Mouse (Mus musculus): Measurements from ENCODE around the gene Tcap.
"Not testable (repeated sequence)": the region's sequence is repeated elsewhere in the genome, so short reads cannot be mapped to it uniquely, and the experiment has no call there.

The Tcap gene

DNA sequence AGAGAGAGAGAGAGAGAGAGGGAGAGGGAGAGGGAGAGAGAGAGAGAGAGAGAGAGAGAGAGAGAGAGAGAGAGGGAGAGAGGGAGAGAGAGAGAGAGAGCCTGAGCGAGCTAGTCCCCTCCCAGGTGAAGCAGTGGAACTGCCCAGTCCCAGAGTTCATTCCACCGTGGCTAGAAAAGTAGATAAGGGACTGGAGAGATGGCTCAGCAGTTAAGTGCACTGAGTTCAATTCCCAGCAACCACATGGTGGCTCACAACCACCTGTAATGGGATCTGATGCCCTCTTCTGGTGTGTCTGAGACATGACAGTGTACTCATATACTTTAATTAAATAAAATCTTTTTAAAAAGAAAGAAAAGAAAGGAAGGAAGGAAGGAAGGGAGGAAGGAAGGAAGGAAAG is 1.2 kb upstream of the Tcap start:
- DNase-seq (ENCODE audit: low spot score), result not testable (repeated sequence)

DNA sequence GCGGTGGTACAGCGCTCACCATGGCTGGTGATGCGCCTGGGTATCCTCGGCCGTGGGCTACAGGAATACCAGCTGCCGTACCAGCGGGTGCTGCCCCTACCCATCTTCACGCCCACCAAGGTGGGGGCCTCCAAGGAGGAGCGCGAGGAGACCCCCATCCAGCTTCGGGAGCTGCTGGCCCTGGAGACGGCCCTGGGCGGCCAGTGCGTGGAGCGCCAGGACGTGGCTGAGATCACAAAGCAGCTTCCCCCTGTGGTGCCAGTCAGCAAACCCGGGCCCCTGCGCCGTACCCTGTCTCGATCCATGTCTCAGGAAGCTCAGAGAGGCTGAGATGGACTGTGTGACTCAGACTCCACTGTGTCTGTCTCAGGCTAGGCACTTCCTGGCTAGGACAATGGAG is 605 bp downstream of the Tcap start:
- no peak for DNase-seq (ENCODE audit: low spot score)

DNA sequence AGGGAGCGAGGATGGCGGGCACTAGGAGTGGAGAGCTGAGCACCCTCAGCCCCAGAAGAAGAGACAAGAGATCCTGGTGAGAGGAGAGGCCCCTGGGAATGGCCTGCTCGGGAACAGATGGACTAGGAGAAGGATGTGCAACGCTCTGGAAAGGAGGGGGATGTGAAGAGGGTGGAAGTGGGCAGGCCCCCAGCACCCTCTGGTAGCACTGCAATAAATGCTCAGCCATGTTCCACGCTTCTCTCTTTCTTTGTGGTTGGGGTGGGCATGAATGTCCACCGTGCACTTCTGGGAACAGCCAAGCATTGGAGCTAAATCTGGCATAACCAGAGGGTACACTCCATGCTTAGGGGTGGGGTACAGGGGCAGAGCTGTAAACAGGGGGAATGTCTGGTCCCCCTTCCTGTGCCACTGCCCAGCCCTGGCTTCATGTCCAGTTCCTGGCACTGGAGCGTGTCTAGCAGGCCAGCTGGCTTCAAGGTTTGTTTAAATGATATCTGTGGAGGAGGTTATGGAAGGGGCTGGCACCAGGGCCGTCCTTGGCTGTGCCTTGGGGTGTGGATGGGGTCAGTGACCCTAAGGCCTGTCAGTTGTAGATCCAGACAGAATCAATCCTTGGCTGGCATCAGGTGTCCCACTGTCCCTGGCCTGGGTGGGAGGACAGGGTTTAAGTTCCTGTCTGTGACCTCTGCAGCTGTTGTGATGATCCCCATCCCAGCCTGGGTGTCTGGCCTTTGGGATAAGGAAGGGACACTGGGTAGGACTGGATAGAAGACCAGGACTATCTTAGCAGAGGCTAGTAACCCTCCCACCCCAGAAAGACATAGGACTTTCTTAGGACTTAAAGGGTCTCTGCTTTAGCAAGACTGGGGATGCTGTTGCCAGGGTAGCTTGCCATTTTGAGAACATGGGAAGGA is 1.4 kb downstream of the Tcap start:
- no peak for DNase-seq (ENCODE audit: low spot score)

DNA sequence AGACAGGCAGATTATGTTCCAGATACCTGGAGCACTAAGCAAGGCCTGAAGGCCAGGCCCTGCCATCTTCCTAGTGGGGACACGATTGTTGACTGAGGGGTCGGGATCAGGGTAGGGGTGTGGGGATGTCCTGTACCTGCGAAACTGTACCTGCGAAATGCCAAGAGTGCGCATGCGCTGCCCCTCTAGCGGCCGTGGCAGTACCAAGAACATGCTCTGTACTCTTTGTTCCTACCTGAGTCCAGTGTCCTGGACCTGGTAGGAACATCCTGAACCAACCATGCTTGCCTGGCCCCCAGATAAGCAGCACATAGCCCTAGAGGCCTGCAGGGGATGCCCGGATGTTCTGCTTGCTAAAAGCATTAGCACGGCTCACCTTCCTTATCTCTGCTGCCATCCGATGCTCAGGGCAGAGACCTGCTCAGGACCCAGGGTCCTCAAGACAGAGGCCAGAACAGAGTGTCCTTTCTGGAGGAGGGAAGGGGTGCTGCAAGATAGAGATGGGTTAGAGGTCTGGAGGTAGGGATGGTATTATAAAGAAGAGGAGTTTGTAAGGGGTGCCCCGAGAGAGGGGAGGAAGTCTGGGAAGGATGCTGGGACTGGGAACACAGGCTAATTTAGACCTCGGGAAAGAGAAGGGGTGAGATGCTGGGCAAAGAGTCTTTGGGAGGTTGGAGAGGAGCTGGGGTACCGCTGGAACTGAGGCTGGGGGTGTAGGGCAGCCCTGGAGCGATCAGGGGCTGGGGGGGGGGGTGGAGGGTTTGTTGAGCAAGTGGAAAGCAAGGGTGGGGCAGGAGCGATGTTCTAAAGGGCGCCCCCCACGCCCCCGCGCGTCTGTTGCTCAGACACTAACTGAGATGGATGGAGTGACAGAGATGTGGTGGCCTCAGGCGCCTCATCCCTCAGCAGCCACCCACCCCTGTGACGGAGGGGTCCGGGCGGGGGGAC is 2.3 kb downstream of the Tcap start, which contains the start of gene Pnmt:
Gene Pnmt, plus strand, starts transcription at position 813 of the 948 bp plus-strand sequence.
- no peak for DNase-seq (ENCODE audit: low spot score)

DNA sequence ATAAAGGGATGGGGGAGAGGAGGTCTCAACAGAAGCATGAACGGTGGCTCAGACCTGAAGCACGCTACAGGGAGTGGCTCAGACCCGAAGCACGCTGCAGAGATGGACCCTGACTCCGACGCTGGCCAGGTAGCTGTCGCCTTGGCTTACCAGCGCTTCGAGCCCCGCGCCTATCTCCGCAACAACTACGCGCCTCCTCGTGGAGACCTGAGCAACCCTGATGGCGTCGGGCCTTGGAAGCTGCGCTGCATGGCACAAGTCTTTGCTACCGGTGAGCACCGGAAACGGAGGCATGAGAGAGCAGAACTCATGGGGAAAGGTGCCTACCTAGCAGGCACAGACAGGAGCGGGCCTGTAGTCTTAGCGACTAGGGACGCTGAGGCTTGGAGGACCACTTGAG is 3.0 kb downstream of the Tcap start:
- DNase-seq (ENCODE audit: low spot score), result no peak

DNA sequence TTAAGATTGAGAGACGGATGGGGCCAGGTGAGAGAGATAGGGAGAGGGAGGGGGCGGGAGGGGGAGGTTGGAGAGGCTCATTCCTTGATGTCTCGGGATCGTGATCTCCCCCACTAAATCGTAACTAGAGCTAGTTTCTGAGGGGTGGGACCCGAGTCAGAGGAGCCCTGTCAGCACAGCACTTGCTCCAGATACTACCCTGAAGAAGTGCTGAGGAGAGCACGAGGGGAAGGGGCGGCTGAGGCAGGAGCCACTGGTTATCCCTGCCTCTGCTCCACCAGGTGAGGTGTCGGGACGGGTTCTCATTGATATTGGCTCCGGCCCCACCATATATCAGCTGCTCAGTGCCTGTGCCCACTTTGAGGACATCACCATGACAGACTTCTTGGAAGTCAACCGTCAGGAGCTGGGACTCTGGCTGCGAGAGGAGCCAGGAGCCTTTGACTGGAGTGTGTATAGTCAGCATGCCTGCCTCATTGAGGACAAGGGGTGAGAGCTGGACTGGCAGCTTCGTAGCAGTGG is 3.5 kb downstream of the Tcap start:
- no peak for DNase-seq (ENCODE audit: low spot score)

DNA sequence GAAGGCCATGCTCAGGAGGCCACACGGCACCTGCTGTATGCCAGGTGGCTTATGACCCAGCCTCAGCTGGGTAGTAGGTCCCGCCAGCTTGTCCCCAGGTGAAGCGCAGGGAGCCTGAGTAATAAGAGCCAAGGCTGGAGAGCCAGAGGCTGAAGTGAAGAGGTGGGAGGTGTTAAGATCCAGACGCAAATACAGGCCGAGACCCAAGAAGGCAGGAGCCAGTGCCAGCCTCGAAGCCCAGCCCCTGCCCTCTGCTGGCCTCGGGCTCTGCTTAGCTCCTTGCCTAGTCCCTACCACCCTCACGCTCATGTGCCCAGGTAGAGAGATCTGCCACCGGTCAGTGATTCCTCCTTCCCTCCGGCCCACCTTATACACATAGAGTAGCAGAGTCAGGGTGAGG is 4.7 kb downstream of the Tcap start:
- DNase-seq (ENCODE audit: low spot score), result no peak

DNA sequence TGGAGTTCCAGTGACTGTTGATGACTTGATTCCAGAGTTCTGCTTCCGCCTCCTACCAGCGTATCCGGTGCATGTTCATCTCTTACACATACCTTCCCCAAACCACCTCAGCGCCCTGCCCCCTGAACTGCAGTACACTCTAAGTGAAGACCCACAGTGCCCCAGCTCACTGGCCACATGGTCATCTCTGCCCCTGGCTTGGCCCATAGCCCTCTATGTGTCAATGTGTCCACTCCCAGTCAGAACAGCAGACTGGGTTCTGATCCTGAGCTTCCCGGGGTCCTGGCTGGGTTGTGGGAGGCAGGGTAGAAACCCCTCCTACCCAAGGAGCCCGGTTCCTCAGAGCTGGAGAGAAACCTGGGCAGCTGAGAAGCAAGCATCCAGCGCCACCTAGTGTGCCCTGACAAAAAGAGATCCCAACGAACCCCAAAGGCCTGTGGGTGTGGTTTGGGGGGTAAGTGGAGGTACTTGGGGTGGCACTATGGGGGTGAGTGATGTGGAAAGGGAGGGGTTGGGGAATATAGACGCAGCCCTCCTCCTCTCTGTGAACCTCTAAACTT is 5.7 kb downstream of the Tcap start:
- DNase-seq (ENCODE audit: low spot score), result peak; percentile 61

DNA sequence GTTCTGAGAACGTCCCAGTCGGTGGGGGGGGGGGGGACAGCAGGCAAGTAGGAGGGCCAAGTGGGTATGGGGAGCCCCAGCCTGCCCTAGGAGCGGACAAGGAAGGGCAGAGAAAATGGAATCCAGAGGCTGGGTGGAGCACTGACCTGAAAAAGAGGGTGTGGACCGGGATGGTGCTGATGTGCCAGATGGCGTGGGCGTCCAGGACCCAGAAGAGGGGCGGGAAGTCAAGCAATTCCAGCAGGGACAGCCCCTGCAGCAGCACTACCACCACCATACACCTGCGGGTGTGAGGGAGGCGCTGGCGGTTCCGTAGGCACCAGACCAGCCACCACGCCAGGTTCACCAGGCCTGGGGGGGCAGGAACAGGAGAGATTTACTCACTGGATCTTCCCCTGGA is 6.5 kb downstream of the Tcap start:
- no peak for DNase-seq (ENCODE audit: low spot score)

DNA sequence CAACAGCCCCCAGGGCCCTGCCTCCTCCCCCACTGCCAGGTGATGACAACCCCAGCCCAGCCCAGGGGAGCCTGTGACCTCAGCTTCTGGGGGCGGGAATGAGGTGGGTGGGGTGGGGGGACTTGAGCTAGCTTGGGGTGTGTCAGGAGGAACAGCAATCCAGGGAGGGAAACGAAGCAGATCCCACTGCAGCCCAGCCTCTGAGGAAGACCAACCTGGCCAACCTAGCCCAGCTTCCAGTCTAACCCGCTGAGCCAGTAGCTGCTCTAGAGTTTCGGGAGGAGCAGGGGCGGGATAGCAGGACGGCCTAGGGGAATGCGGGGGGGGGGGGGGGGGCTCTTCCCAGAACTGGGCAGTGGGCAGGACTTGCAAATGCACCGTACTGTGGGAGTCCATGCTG is 8.4 kb downstream of the Tcap start:
- DNase-seq (ENCODE audit: low spot score), result no peak

DNA sequence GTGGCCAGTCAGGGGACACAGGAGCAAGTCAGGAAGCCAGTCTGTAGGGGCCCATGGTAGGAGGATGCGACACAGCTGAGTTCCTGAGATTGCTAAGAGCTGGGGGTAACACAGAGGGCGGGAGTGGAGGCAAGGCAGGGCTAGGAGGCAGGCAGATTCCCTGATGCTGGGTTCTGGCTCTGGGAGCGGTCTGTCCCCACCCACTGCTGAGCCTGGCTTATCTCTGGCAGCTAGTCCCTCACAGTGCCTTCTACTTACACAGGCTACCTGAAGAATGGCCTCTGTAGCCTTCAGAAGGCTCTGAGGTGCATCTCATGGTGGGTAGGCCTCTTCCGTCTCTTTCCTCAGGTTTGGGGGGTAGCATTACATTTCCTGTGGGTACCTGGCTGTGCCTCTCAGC is 9.0 kb downstream of the Tcap start:
- no peak for DNase-seq (ENCODE audit: low spot score)

DNA sequence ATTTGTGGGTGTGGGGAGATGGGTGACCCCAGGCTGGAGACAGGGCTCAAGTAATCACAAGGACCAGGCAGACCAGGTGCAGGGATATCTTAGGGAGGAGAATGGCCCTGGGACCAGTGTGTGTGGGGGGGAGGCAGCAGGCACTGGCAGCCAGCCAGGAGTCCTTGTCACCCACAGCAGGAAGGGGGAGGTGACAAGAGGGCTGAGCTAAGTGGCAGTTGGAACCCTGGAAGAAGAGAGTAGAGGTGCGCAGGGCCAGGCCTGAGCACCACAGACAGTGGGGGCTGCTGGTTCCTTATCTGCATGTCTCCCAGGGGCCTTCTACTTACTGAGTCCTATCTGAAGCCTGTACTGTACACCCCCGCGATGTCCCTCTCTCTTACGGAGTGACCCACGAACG is 9.7 kb downstream of the Tcap start:
- DNase-seq (ENCODE audit: low spot score), result no peak

DNA sequence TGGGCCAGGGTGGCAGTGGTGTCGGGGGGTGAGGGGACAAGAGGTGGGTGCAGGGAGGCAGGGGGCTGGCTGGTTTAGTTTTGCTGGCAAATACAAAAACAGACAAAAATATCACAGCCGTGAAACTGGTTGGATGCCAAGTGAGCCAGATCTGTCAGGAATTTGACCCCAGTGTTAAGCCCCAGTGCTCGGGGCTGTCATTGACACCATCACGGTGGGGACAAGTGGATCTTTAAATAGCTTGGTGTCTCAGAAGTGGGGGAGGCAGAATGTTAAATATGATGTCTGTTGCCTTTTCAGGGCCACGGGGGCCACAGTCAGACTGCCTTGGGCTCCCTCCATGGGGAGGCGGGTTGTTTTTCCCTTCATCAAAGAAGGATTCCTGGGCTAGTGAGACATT is 10.7 kb downstream of the Tcap start:
- DNase-seq (ENCODE audit: low spot score), result no peak

DNA sequence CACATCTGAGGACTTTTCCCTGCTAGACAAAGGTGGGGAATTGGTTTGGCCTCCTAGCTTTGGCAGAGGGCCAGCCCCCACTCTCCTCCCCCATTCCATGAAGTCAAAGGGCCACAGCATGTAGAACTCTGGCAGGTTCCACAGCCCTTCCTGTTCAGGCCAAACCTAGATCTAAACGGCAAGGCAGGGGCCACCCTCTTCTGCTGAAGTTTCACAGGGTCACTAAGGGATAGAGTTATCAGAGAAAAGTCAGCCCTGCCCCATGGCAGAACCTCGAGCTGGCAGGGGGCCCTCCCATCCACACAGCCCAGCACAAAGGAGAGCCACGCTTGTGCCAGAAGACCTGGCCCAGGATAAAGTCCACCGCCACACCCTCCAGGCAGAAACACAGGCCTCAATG is 11.4 kb downstream of the Tcap start:
- DNase-seq (ENCODE audit: low spot score), result no peak

DNA sequence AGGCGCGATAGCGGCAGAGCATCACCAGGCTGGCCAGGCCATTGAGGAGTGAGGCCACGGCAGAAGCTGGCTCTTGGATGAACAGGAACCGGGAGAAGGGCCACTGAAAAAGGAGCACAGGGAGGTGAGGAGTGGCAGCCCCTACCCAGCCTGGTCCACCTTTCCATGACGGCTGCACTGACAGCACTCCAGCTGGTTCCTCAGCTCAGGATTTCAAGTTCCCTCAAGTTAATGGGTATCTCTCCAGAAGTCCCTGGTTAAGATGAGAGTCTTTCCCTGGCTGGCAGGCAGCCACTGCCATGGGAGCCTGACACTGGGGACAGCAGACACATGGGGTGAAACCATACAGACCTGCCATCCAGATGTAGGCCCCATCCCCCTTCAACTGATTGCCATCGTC is 14.3 kb downstream of the Tcap start:
- no peak for DNase-seq (ENCODE audit: low spot score)

DNA sequence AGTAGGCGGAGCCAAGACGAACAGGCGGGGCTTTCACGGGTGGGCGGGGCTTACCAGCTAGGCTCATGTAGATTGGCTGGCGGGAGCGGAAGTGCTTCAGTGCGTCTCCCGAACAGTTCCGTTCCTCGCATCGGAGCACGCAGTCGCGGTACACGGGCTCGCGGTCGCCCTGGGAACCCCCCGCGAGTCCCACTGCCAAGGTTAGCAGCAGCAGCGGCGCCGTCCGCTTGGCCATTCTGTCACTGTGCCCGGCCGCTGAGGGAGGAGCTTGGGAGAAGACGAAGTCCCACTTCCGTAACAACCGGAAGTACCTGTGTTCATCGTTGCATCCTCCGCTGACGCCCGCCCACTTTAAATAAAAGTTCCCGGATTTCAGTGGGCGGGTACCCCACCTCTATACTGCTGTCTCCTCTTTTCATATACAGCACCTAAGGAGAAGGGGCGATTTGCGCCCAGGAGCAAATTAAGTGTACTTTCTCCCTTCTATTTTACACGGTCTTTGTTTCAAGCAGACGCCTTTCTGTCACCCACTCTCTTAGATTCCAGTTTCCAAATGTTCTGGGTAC is 16.6 kb downstream of the Tcap start, which contains the start of gene Pgap3:
Gene Pgap3, minus strand, starts transcription at position 330 of the 566 bp plus-strand sequence.
- peak; percentile 82 for DNase-seq (ENCODE audit: low spot score)

DNA sequence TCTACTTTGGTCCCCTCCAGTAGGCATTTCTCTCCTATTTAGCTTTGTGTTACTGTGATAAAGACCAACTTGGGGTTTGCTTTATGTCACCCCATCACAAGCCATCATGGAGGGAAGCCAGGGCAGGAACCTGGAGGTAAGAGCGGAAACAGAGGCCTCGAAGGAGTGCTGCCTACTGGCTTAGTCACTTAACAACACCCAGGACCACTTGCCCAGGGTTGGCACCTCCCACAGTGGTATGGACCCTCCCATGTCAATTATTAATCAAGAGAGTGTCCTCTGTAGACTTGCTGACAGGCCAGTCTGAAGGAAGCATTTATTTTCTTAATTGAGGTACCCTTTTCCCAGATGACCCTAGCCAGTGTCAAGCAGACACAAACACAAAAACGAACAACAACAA is 17.2 kb downstream of the Tcap start:
- DNase-seq (ENCODE audit: low spot score), result no peak

DNA sequence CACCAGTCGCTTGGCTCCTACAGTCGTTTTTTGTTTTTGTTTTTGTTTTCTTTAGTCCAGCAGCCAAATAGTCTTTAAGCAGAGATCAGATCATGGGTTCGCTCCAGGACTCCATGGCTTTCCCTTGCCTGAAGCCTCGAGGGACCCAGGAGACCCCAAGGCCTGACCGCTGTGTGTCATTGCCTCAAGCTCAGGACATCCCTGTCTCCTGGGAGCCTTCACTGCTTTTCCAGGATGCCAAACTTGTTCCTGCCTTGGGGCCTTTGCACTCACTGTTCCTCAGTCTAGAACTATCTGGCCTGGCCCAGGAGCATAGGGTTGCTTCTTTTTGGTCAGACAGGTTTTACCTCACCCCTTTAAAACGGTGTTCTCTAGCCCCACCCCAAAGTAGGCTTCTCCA is 23.0 kb downstream of the Tcap start:
- no peak for DNase-seq (ENCODE audit: low spot score)

DNA sequence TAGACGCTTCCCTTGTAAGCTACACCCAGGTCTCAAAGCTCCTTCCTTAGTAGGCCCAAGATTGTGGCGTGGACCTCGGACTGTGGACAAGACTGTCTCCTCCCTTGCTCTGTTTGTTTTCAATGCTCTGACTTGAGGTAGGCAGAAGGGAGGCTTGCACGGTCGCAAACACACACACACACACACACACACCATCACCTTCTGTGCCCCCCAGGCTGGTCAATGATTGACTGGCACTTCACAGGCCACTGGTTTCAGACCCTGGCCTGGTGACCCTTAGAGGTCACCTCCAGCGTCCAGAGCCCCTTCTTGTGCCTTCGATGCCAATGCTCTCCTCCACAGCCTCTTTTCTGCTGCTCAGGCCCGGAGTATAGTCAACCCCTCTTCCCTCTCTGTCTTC is 25.3 kb downstream of the Tcap start:
- DNase-seq (ENCODE audit: low spot score), result no peak

DNA sequence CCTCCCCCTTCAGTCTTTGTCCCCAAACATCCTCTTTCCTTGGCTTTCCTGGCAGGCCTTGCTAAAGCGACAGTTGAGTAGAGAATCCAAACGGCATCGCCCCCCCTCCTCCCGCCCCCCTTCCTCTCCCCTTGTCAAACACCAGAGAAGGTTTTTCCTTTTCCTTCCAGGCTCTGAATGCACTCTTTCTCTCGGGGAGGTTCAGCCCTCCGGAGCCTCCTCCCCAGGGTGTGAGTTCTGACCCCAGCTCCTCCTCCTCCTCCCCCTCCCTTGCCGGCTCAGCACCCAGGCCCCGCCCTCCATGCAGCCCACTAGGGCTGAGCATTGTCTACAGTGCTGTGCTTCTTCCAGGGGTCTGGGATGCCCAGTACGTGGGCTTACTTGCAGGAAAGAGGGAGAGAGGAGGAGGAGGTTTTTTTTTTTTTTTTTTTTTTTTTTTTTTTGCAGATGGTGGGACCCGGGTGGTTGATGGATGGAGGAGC is 25.8 kb downstream of the Tcap start:
- DNase-seq (ENCODE audit: low spot score), result no peak

DNA sequence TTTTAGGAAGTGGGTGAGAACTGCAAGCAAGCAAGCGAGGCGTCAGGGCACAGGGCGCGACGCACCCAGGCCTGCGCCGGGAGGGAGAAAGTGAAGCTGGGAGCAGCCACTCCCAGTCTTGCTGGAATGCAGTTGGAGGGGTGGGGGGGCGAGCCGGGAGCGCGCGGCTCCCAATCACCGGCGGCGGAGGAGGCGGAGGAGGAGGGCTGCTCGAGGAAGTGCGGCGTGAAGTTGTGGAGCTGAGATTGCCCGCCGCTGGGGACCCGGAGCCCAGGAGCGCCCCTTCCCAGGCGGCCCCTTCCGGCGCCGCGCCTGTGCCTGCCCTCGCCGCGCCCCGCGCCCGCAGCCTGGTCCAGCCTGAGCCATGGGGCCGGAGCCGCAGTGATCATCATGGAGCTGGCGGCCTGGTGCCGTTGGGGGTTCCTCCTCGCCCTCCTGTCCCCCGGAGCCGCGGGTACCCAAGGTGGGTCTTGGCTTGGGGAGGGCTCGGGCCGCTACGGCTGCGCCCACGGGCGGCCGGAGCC is 28.7 kb downstream of the Tcap start, which contains the start of gene Erbb2:
Gene Erbb2, plus strand, starts transcription at position 198 of the 524 bp plus-strand sequence.
- DNase-seq (ENCODE audit: low spot score), result no peak

All from left cerebral cortex, adult 11 months (tissue).